Mouse (Mus musculus) embryonic facial prominence, embryonic 15.5 days (tissue): Measurements from ENCODE around the gene Trim63. TPM values are rescaled to one million over a fixed set of nuclear protein-coding genes. Genes with fewer than 3 reads are reported as not detected.
A peak's percentile ranks its signal among the peaks of the same experiment; 100 is the strongest.

Source experiments
- ATAC-seq: fragments of 200-750 bp; cut with Nextera tagmentation; 2 replicates; pipeline ENCODE4 v1.8.0; 2017; ENCODE audit warnings: low read depth, moderate TSS enrichment; ENCODE audit not compliant: insufficient number of reproducible peaks, low FRiP score, low TSS enrichment
- H3K27ac ChIP-seq: fragments of 300-500 bp; sonication (generic); replicated peaks from 2 replicates; pipeline ENCODE4 v1.5.1; 2015; ENCODE audit warnings: mild to moderate bottlenecking, inconsistent platforms
- H3K27me3 ChIP-seq: fragments of 300-500 bp; sonication (generic); 2 replicates; pipeline ENCODE4 v1.6.1; 2015; ENCODE audit warnings: inconsistent platforms
- H3K36me3 ChIP-seq: fragments of 300-500 bp; sonication (generic); 2 replicates; pipeline ENCODE4 v1.6.1; 2015; ENCODE audit warnings: mild to moderate bottlenecking, inconsistent platforms
- H3K4me1 ChIP-seq: fragments of 300-500 bp; sonication (generic); 2 replicates; pipeline ENCODE4 v1.6.1; 2015; ENCODE audit warnings: inconsistent platforms
- H3K4me2 ChIP-seq: fragments of 300-500 bp; sonication (generic); replicated peaks from 2 replicates; pipeline ENCODE4 v1.6.1; 2015; ENCODE audit warnings: mild to moderate bottlenecking, inconsistent platforms
- H3K4me3 ChIP-seq: fragments of 300-500 bp; sonication (generic); replicated peaks from 2 replicates; pipeline ENCODE4 v1.5.1; 2015; ENCODE audit warnings: mild to moderate bottlenecking, inconsistent platforms
- H3K9ac ChIP-seq: fragments of 300-500 bp; sonication (generic); 2 replicates; pipeline ENCODE4 v1.6.1; 2015; ENCODE audit warnings: inconsistent platforms
- H3K9me3 ChIP-seq: fragments of 300-500 bp; sonication (generic); replicated peaks from 2 replicates; pipeline ENCODE4 v1.6.1; 2016; ENCODE audit warnings: inconsistent platforms
- WGBS: fragments of 180-500 bp; shearing (Covaris S2); methylation state at CpG from one replicate; pipeline ENCODE4 v1.1.7; 2015; 5-methylcytosine and 5-hydroxymethylcytosine counted together
- polyA plus RNA-seq: library from polyadenylated mRNA; unstranded; fragments of >200 nt; fragmentation: Nextera tagmentation; extraction: Ambion mirVana; gene quantifications from 2 replicates; pipeline ENCODE4 v1.2.1, GENCODE M21; 2015

Trim63 gene
- polyA plus RNA-seq, 1 experiment from 2014 or later: 6.3 TPM

DNA sequence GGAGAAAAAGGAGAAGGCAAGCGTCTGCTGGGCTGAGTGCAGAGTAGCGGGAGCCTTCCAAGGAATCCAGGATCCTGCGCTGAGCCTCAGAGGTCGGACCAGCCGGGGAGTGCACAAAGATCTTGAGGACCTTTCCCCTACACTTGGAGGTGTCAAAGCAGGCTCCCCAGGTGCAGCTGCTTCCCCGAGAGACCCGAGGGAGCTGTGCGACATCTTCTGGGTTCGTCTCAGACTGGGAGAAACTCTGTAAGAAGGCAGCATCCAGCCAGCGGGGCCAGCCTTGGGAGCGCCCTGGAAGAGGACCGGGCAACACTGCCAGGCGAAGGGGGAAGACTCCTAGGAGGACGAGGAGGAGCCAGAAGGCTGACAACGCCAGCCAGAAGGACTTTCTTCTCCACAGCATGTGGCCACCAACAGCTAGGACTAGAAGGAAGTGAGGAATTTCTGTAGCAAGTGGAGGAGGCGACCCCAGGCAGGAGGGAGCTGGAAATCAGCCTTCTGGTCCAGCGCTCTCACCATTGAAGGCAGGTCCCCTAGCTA lies 56.5 kb downstream of the Trim63 start:
- peak overlapping the region; percentile 54 for H3K4me3 ChIP-seq
- no peak overlapping the region for H3K27ac ChIP-seq
- peak overlapping the region; percentile 21; the same call in 1 of the 2 replicates for H3K9ac ChIP-seq
- ATAC-seq: no peak
- H3K4me2 ChIP-seq: peak overlapping the region; percentile 98
- no peaks in the 10 kb centered on the region for H3K9me3 ChIP-seq
- H3K27me3 ChIP-seq: peaks cover 35% of the 10 kb centered on the region
- H3K4me1 ChIP-seq: peaks cover 32% of the 10 kb centered on the region
- 2% methylated on average over 17 of the region's 17 CpGs for WGBS
- H3K36me3 ChIP-seq: no peaks in the 10 kb centered on the region

- Histone ChIP-seq H3K4me1 (peaks cover 32% of the 10 kb centered on the region), H3K36me3 (no peaks in the 10 kb centered on the region), H3K27ac (no peak overlapping the region), H3K27me3 (peaks cover 35% of the 10 kb centered on the region), H3K9ac (0 out of 2 replicates have a peak overlapping the region, but pooled peaks have one; percentile 21), H3K4me2 (peak overlapping the region; percentile 98), H3K4me3 (peak overlapping the region; percentile 54), H3K9me3 (no peaks in the 10 kb centered on the region)
- peak; percentile 55; the same call in 1 of the 2 replicates for ATAC-seq
- under 1% methylated on average over 16 of the region's 16 CpGs for WGBS
Measured at GRCm38 (mm10) chr4:134372294-134372747, 57.4 kb downstream of the Trim63 start.

DNA sequence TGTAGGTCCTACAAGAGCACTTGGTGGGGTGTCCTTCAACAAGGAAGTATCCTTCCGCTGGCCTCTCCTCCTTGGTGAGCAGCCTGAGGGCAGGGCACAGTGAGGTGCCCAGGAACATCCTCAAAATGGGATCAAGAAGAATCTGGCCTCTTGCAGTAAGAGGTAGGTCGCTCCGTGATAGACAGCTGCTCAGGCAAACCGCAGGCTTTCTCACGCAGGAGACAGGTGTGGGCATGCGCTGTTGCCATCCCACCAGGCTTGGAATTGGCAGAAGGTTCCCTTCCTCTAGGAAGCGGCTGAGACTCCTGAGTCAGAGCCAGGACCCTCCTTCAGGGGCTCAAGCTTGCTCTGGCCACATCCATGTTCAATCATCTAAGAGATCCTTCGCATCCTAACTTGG lies 58.4 kb downstream of the Trim63 start:
- Histone ChIP-seq H3K4me1 (peaks cover 38% of the 10 kb centered on the region), H3K27me3 (peaks cover 35% of the 10 kb centered on the region), H3K4me2 (no peak overlapping the region), H3K9ac (no peak overlapping the region), H3K4me3 (no peak overlapping the region), H3K36me3 (no peaks in the 10 kb centered on the region), H3K9me3 (no peaks in the 10 kb centered on the region), H3K27ac (no peak overlapping the region)
- WGBS: 72% methylated on average over 8 of the region's 8 CpGs
- ATAC-seq: no peak

DNA sequence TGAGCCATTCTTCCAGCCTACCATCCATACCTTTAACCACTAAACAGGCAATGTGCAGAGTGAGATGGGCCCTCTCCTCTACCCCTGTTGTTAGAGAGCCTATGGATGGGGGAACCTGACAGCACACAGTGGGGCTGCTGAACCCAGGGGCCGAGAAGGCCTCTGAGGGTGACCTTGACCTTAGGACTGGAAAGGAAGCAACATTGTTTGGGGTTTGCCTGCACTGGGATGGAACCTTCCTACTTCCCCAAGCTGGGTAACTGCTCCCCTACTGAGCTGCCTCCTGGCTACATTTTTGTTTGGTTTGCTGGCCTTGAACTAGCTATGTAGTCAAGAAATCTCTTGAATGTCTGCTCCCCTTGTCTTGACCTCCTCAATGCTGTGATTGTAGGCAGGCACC lies 59.4 kb downstream of the Trim63 start:
- Histone ChIP-seq H3K27ac (no peak overlapping the region), H3K4me3 (no peak overlapping the region), H3K9me3 (no peaks in the 10 kb centered on the region), H3K36me3 (no peaks in the 10 kb centered on the region), H3K9ac (no peak overlapping the region), H3K4me1 (peaks cover 46% of the 10 kb centered on the region), H3K27me3 (peaks cover 34% of the 10 kb centered on the region), H3K4me2 (no peak overlapping the region)
- WGBS: 39% methylated on average over 1 of the region's 1 CpGs
- ATAC-seq: no peak

- 20% methylated on average over 10 of the region's 10 CpGs for WGBS
- no peaks in the 10 kb centered on the region for H3K36me3 ChIP-seq
- H3K27me3 ChIP-seq: 0 out of 2 replicates have a peak, but pooled peaks cover 4% of the 10 kb centered on the region
- ATAC-seq: 0 out of 2 replicates have a peak, but pooled peaks have one; percentile 62
- peak overlapping the region; percentile 63 for H3K27ac ChIP-seq
- no peak overlapping the region for H3K4me3 ChIP-seq
- H3K4me1 ChIP-seq: peaks cover 22% of the 10 kb centered on the region
- H3K9me3 ChIP-seq: no peaks in the 10 kb centered on the region
- H3K4me2 ChIP-seq: no peak overlapping the region
- no peak overlapping the region for H3K9ac ChIP-seq
Measured at GRCm38 (mm10) chr4:134378089-134378615, 63.2 kb downstream of the Trim63 start.

Other genes starting within 250 kb of the Trim63 start
- 17.1 and 17.9 TPM in 2 replicates for gene Cd52, start 220.0 kb upstream of the Trim63 start, polyA plus RNA-seq
- 16.9 and 23.7 TPM in 2 replicates for gene Ubxn11, start 212.6 kb upstream of the Trim63 start, polyA plus RNA-seq
- 470 and 490 TPM in 2 replicates for gene Sh3bgrl3, start 186.3 kb upstream of the Trim63 start, polyA plus RNA-seq
- gene Cep85, start 128.0 kb upstream of the Trim63 start, polyA plus RNA-seq: 37.4 and 41.8 TPM in 2 replicates
- 0.07 and 0.20 TPM in 2 replicates for gene Gm7534, start 112.1 kb upstream of the Trim63 start, polyA plus RNA-seq
- 0.19 TPM in 1 of 2 replicates, not detected in the other for gene Catsper4, start 87.7 kb upstream of the Trim63 start, polyA plus RNA-seq
- gene Cnksr1, start 76.7 kb upstream of the Trim63 start, polyA plus RNA-seq: 6.1 and 6.7 TPM in 2 replicates
- gene E130218I03Rik, start 71.5 kb upstream of the Trim63 start, polyA plus RNA-seq: 0.30 and 0.33 TPM in 2 replicates
- 16.8 and 17.2 TPM in 2 replicates for gene Zfp593, start 69.5 kb upstream of the Trim63 start, polyA plus RNA-seq
- gene Gm30191, start 68.2 kb upstream of the Trim63 start, polyA plus RNA-seq: not detected in 2 replicates
- 6.7 and 6.8 TPM in 2 replicates for gene Grrp1, start 61.0 kb upstream of the Trim63 start, polyA plus RNA-seq
- gene Pdik1l, start 27.2 kb upstream of the Trim63 start, polyA plus RNA-seq: 17.6 and 19.5 TPM in 2 replicates
- gene Slc30a2, start 28.1 kb downstream of the Trim63 start, polyA plus RNA-seq: 1.6 and 2.3 TPM in 2 replicates
- 4.1 and 4.5 TPM in 2 replicates for gene Extl1, start 68.7 kb downstream of the Trim63 start, polyA plus RNA-seq
- gene Pafah2, start 81.2 kb downstream of the Trim63 start, polyA plus RNA-seq: 15.7 and 17.7 TPM in 2 replicates
- 1,403 and 1,438 TPM in 2 replicates for gene Stmn1, start 153.2 kb downstream of the Trim63 start, polyA plus RNA-seq
- 5.7 and 7.2 TPM in 2 replicates for gene Paqr7, start 181.6 kb downstream of the Trim63 start, polyA plus RNA-seq
- gene Aunip, start 195.9 kb downstream of the Trim63 start, polyA plus RNA-seq: 8.8 and 8.9 TPM in 2 replicates
- gene Mtfr1l, start 220.3 kb downstream of the Trim63 start, polyA plus RNA-seq: 111 and 116 TPM in 2 replicates
- gene Selenon, start 237.0 kb downstream of the Trim63 start, polyA plus RNA-seq: 19.8 and 29.8 TPM in 2 replicates